Mouse (Mus musculus) heart, adult 2 months (tissue): ENCODE results near the gene Slk. TPM values are rescaled to one million over a fixed set of nuclear protein-coding genes. Genes with fewer than 3 reads are reported as not detected.
"Not testable (repeated sequence)": the region's sequence is repeated elsewhere in the genome, so short reads cannot be mapped to it uniquely, and the experiment has no call there.

Experiments
- DNase-seq, 2 experiments: peaks; one replicate each; pipeline ENCODE4 v3.0.0; 2021
- H3K27ac ChIP-seq: fragments of 200-600 bp; 2 replicates; pipeline ENCODE4 v1.8.1; 2022
- H3K27me3 ChIP-seq: fragments of 200-500 bp; 2 replicates; pipeline ENCODE4 v1.6.1; 2012; ENCODE audit warnings: mild to moderate bottlenecking, low read length, inconsistent platforms, mixed read lengths; ENCODE audit not compliant: control insufficient read depth, insufficient read depth
- H3K36me3 ChIP-seq: fragments of 200-500 bp; 2 replicates; pipeline ENCODE4 v1.6.1; 2012; ENCODE audit warnings: low read length, inconsistent platforms; ENCODE audit not compliant: control insufficient read depth, insufficient read depth
- H3K4me1 ChIP-seq: fragments of 200-500 bp; 2 replicates; pipeline ENCODE4 v1.6.1; 2011; ENCODE audit warnings: low read length; ENCODE audit not compliant: control insufficient read depth, insufficient read depth
- H3K4me3 ChIP-seq: fragments of 200-600 bp; 2 replicates; pipeline ENCODE4 v1.8.1; 2022
- H3K79me2 ChIP-seq: fragments of 200-500 bp; replicated peaks from 2 replicates; pipeline ENCODE4 v1.6.1; 2012; ENCODE audit warnings: mild to moderate bottlenecking, inconsistent platforms, low read length, moderate library complexity, mixed read lengths; ENCODE audit not compliant: control insufficient read depth, insufficient read depth
- H3K9ac ChIP-seq: fragments of 200-500 bp; 2 replicates; pipeline ENCODE4 v1.6.1; 2012; ENCODE audit warnings: low read depth, mild to moderate bottlenecking, control low read depth, inconsistent platforms, low read length, mixed read lengths
- CTCF ChIP-seq: fragments of 200-600 bp; IDR thresholded peaks from 2 replicates; pipeline ENCODE4 v1.8.1; 2022; ENCODE audit warnings: antibody characterized with exemption, mild to moderate bottlenecking, moderate library complexity
- EP300 ChIP-seq: fragments of 200-500 bp; IDR thresholded peaks from 2 replicates; pipeline ENCODE4 v1.6.1; 2011; ENCODE audit warnings: low read depth, low read length, control low read depth; ENCODE audit not compliant: insufficient read depth
- POLR2A ChIP-seq: fragments of 200-500 bp; IDR thresholded peaks from 2 replicates; pipeline ENCODE4 v1.6.1; 2011; ENCODE audit warnings: mild to moderate bottlenecking, low read depth, low read length, control low read depth; ENCODE audit not compliant: insufficient read depth
- WGBS: fragments of 180-500 bp; shearing (Covaris S2); methylation state at CpG from one replicate; pipeline ENCODE4 v1.1.7; 2018; 5-methylcytosine and 5-hydroxymethylcytosine counted together
- intact Hi-C: fragments of 180-260 bp; cut with DNase I; formaldehyde crosslinking; loops from one replicate; pipeline ENCODE4 v1.15.1; 2025
- polyA plus RNA-seq: library from polyadenylated mRNA; depleted of rRNA; stranded (reverse); fragments of >200 nt; gene quantifications from 2 replicates; pipeline ENCODE4 v1.2.3, GENCODE M21; 2012
- total RNA-seq, 2 experiments: library from RNA; stranded (reverse); gene quantifications; 2 replicates each; pipeline ENCODE4 v1.2.3; 2021

Slk gene
- total and polyA plus RNA-seq, 3 experiments, result 14.4 to 95.3 (median 83.8) TPM

DNA sequence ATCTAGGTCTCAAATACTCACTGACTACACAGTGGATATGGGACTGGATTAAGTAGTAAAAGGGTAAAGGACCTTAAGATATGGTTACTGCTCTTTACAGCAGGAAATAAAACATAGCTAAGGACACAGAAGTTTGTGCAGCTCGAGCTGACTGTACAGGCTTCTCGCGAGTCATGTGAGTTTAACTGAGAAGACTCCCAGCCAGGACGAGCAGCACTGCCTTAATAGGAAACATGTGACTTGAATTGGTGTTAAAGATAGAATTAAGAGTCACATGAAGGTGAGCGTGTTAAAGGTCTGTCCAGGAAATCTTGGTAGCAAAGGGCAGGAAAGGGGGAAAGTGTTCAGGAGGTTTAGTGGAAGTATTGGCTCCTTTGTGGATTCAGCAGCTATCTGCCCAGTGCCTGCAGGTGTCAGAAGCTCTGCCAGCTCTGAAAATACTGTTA, 17.5 kb upstream of the Slk start:
- H3K27me3 ChIP-seq, result no peaks in the 10 kb centered on the region
- TF ChIP-seq POLR2A, result peak; percentile 43; the same call in 1 of the 2 replicates
- 0 out of 2 replicates have a peak, but pooled peaks have one; percentile 61 for TF ChIP-seq EP300
- TF ChIP-seq CTCF, result no peak
- 20% methylated on average over 5 of the region's 5 CpGs for WGBS
- H3K4me3 ChIP-seq, result no peak overlapping the region
- peak in 1 of 2 experiments; percentile 51 for DNase-seq
- no peaks in the 10 kb centered on the region; the same call in 1 of the 2 replicates for H3K4me1 ChIP-seq
- peak overlapping the region; percentile 84 for H3K27ac ChIP-seq
- H3K36me3 ChIP-seq, result no peaks in the 10 kb centered on the region; the same call in 1 of the 2 replicates
- intact Hi-C loops, result loop anchor here (2.0 kb wide), 1 partner anchor 43 kb away; no protein-coding TSS in a partner anchor
- H3K79me2 ChIP-seq, result no peaks in the 10 kb centered on the region
- no peak overlapping the region for H3K9ac ChIP-seq

DNA sequence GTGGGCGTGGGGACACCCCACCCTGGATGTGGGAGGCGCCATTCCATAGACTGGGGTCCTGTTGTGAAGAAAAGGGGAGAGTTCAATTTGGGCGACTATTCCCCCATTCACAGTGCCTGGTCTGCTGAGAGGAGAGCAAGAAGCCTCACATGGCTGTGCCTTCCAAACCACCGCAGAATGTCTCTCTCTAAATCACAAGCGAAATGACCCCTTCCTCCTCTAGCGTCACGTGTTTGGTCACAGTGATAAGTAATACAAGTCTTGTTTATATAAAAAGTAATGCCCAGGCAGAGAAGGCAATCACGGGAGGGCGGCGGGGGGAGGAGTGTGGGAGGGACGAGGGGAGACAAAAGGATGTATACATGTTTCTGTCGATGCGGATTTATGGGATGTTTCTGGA, 15.8 kb upstream of the Slk start:
- no peak for DNase-seq
- 62% methylated on average over 13 of the region's 13 CpGs for WGBS
- Histone ChIP-seq H3K27me3 (no peaks in the 10 kb centered on the region), H3K27ac (no peak overlapping the region; the same call in 1 of the 2 replicates), H3K79me2 (no peaks in the 10 kb centered on the region), H3K4me3 (no peak overlapping the region), H3K4me1 (no peaks in the 10 kb centered on the region; the same call in 1 of the 2 replicates), H3K36me3 (no peaks in the 10 kb centered on the region; the same call in 1 of the 2 replicates), H3K9ac (no peak overlapping the region)
- intact Hi-C loops, result no loop called here
- no peak for TF ChIP-seq EP300

DNA sequence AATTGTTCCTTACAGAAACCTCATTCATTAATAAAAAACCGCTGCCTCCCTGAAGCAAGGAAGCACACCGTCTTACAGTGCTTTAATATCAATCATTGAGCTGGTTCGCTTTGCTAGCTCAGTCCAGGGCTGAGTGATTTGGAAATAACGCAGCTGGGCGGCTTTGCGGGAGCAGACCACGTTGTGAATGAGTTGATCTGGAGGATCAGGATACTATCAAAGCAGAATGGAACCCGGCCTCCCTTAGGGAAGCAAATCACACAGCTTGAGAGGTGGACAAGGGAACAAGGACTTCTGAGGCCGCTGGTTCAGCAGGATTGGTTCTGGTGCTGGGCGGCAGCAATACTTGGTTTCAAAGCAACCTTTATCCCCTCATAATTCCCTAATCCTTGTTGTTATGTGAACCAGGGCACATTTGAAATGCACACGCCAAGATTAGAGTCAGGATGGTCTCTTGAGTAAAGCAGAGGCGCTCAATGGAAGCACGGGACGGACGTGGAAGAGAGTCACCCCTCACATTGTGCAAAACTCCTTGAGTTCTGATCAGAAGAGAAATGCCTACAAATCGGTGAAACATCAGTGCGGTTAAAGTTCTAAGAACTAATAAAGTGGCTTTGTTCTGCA, 14.3 kb upstream of the Slk start:
- Histone ChIP-seq H3K79me2 (no peaks in the 10 kb centered on the region), H3K27ac (no peak overlapping the region), H3K36me3 (no peaks in the 10 kb centered on the region; the same call in 1 of the 2 replicates), H3K4me1 (no peaks in the 10 kb centered on the region; the same call in 1 of the 2 replicates), H3K4me3 (no peak overlapping the region), H3K9ac (no peak overlapping the region), H3K27me3 (no peaks in the 10 kb centered on the region)
- intact Hi-C loops, result no loop called here
- TF ChIP-seq CTCF (no peak), POLR2A (no peak), EP300 (no peak)
- DNase-seq, result no peak
- 87% methylated on average over 17 of the region's 17 CpGs for WGBS

DNA sequence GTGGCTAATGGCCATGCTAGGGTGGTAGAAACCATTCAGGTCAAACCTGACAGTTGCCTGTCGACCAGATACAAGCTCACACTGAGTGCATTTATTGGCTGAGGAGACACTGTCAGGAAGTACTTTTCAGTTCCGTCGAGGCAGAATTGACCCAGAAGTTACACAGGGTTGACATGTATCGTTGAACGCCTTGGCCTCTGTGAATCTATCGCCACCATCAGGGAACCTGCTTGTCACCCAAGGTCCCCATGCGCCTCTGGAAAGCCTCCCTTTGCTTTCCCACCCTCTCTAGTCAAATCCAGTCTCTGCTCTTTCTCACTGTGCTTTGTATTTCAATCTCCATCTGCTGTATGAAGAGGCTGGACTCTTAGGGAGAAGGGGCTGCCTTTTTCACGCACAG, 13.5 kb upstream of the Slk start:
- Histone ChIP-seq H3K27ac (no peak overlapping the region), H3K79me2 (no peaks in the 10 kb centered on the region), H3K4me3 (no peak overlapping the region), H3K4me1 (no peaks in the 10 kb centered on the region), H3K9ac (no peak overlapping the region), H3K36me3 (no peaks in the 10 kb centered on the region; the same call in 1 of the 2 replicates), H3K27me3 (no peaks in the 10 kb centered on the region)
- intact Hi-C loops, result no loop called here
- DNase-seq, result no peak
- 87% methylated on average over 8 of the region's 8 CpGs for WGBS
- TF ChIP-seq POLR2A (no peak), CTCF (no peak), EP300 (no peak)

DNA sequence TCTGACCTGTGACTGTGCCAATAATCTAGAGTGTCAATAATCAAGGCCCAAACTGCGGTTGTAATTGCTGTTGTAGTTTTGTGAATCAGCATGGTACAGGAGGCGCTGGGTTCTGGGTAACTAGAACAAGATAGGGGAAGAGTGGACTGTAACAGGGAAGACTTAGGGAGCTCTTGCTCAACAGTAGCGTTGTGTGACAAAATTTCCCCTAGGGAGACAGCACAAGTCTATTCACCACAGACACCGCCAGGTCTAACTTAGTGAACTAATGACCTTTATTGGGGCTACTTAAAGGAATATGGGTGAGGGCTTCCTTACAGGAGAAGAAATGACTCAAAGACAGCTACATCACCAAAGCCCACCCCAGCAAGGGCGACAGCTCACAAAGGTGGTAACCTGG, 9.4 kb upstream of the Slk start:
- Histone ChIP-seq H3K27ac (no peak overlapping the region), H3K36me3 (peaks cover 3% of the 10 kb centered on the region; the same call in 1 of the 2 replicates), H3K4me1 (no peaks in the 10 kb centered on the region), H3K4me3 (no peak overlapping the region), H3K9ac (no peak overlapping the region), H3K27me3 (no peaks in the 10 kb centered on the region), H3K79me2 (no peaks in the 10 kb centered on the region)
- intact Hi-C loops, result no loop called here
- no peak for DNase-seq
- WGBS, result 88% methylated on average over 5 of the region's 5 CpGs
- no peak for TF ChIP-seq EP300
- TF ChIP-seq POLR2A, result no peak
- TF ChIP-seq CTCF, result no peak

DNA sequence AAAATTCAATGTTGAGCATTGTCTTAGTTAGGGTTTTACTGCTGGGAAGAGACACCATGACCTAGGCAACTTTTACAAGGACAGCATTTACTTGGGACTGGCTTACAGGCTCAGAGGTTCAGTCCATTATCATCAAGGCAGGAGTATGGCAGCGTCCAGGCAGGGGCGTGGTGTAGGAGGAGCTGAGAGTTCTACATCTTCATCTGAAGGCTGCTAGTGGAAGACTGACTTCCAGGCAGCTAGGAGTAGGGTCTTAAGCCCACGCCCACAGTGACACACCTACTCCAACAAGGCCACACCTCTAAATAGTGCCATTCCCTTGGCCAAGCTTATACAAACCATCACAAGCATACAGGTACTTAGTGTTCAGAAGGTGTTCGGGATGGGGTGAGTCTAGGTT, 7.5 kb upstream of the Slk start:
- H3K27ac ChIP-seq, H3K27me3 ChIP-seq, DNase-seq, H3K9ac ChIP-seq, H3K79me2 ChIP-seq, H3K4me3 ChIP-seq, intact Hi-C loops, H3K4me1 ChIP-seq, H3K36me3 ChIP-seq: not testable (repeated sequence)
- 73% methylated on average over 4 of the region's 4 CpGs for WGBS
